Mouse (Mus musculus) hematopoietic multipotent progenitor cell, adult 10-12 weeks (in vitro differentiated cells): ENCODE results near the gene Pus10. TPM values are rescaled to one million over a fixed set of nuclear protein-coding genes. Genes with fewer than 3 reads are reported as not detected.

ENCODE experiments used
- polyA plus RNA-seq: library from polyadenylated mRNA; stranded (reverse); fragments of >175 nt; gene quantifications from 2 replicates; pipeline ENCODE4 v1.2.3, GENCODE M21; 2012; ENCODE audit warnings: low replicate concordance

The Pus10 gene
- 1.5 and 2.7 TPM in 2 replicates for polyA plus RNA-seq

DNA sequence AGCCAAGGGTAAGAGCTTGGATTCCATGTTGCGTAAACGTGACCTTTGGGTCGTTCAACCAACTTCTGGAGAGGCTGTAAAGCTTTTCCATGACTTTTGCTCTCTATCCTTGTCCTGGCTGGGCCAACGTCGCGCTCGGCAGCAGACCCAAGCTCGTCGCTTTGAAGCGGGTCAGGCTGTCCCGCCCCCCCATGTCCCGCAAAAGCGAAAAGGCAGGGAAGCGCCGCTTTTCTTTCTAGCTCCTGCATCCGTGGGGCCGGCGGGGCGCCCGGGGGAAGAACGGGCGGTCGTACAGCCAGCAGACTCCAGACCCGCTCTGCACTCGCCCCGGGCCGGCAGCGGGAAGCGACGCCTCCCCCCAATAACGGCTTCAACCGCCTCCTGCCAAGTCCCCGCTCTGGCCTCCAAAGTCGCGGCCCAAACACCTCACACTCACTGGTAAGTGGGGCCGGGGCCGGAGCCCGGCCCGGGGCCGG is at the start of gene Pus10:
Pus10 (plus strand) TSS at position 364 of the 476 bp plus-strand sequence.

DNA sequence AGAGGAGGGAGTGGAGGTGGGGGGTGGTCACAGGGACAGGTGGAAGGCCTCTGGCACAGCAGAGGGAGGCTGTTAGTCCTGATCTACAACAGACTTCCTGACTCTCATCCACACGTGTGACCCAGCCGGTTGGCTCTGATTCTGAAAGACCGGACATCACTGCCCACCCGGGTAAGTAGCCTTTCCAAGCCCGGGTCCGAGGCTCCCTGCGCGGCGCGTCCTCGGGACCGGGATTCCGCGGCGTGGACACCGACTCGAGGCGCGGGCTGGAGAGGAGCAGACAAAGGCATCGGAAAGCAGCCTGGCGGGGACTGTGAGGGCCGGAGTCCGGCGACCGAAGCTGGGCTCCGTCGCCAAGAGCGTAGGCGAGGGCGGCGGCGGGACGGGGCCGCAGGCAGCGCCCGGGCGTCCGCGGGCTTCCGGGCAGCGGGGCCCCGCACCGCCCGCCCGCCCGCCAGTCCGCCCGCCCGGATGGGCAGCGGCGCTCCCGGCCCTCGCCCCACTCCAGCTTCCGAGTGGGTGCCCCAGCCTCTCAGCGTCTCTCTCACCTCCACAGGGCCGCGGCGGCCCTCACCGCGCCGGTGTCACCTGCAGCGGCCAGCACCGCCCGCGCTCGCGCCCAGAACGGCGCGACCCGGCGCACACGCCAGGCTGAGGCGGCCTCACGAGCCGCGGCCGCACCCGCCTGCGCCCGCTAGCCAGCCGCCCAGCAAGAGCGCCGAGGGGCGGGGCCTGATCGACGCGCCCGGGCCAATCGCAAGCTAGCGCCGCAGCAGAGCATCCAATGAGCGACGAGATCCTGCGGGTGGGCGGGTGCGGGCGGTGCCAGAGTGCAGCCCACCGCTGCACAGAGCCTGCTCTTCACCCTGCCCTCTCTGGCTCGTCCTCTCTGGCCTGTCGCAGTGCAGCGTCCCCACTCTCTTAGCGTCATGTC is 32.3 kb upstream of the Pus10 start, which contains the start of gene 0610010F05Rik:
0610010F05Rik (minus strand) TSS at position 695 of the 934 bp plus-strand sequence.

DNA sequence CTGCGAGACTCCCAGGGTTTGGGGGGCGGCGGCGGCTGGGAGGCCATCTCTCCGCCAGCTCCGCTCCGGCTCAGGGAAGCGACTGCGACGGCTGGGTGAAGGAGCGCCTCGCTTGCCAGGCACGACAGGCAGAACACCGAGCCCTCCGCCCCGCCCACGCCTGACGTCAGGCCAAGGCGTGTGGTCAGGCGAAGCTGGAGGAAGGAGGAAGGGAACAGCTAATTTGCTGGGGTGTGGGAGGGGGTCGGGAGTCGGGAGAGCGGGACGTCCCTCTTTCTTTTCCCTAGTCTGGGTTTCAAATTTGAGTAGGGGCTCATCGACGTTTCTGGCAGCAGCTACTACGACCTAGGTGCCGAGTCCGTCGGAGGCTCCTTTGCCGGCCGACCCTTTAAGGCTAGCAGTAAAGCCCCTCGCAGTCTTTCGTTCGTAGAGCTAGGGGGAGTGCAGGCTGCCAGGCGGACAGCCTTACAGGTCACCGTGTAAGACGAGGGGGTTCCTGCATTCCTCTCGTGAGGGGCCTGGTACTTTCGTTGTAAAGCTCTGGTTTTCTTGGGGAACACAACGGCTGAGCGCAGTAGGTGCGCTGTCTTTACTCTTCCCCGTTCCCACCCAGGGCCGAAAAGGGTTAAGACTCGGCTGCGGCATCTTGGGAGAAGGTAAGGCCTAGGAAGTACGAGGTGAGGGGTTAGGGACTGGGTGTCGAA is 476 bp downstream of the Pus10 start, which contains the start of gene Pex13:
Pex13 (minus strand) TSS at position 162 of the 704 bp plus-strand sequence.

DNA sequence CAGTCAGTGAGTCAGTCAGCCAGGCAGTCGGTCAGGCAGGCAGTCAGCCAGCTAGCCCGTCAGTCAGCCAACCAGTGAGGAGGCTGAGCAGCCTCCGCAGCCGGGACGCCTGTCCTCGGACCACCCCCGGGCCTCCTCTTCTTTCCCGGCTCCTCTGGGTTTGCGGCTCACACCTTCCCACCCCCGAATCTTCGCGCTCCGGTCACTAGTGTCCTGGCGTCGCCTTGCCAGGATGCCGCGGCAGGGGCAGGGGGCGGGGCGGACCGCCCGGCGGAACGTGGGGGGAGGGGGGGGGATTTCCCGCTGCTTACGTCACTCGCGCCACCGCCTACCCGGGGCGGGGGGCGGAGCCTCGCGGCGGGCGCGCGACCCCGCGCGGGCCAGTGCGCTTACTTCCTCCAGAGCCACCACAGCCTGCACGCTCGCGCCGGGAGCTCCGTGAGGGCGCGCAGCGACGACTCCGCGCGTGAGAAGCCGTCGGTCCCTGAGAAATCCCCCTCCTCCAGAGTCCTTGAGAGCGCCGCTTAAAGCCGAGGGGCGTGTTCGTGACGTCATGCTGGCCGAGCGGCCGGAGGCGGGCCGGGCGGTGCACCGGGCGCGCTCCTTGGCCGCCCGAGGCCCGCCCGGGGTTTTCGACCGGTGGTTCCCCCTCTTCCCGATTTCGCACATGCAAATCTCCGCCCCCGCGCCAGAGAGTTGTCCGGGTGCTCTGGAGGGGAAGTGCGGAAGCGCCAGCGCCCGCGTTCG is 105.5 kb downstream of the Pus10 start, which contains the start of gene Rel:
Rel (minus strand) TSS at position 211 of the 747 bp plus-strand sequence.

Other genes starting within 250 kb of the Pus10 start
- gene Ahsa2, start 167.6 kb upstream of the Pus10 start, polyA plus RNA-seq = 9.1 and 21.1 TPM in 2 replicates
- gene 1700093K21Rik, start 144.5 kb upstream of the Pus10 start, polyA plus RNA-seq = not detected in 2 replicates
- 0.88 and 2.2 TPM in 2 replicates for gene 0610010F05Rik, start 32.0 kb upstream of the Pus10 start, polyA plus RNA-seq
- 10.2 and 13.1 TPM in 2 replicates for gene Pex13, start 285 bp downstream of the Pus10 start, polyA plus RNA-seq
- gene Rel, start 105.3 kb downstream of the Pus10 start, polyA plus RNA-seq = 6.2 and 8.4 TPM in 2 replicates
- gene Papolg, start 229.6 kb downstream of the Pus10 start, polyA plus RNA-seq = 2.6 and 3.3 TPM in 2 replicates